Mouse (Mus musculus): ENCODE results near the gene Eif4b. TPM values are rescaled to one million over a fixed set of nuclear protein-coding genes. Genes with fewer than 3 reads are reported as not detected.

Eif4b gene
- 119 TPM for polyA plus RNA-seq (2017; shearing (Covaris generic))

GRCm38 (mm10) chr15:102073559-102074069 lies at the start of gene Eif4b:
Gene Eif4b (plus strand): TSS chr15:102073773.

GRCm38 (mm10) chr15:102028040-102028439 lies 45.5 kb upstream of the Eif4b start, which contains the start of gene Krt18:
Gene Krt18 (plus strand): TSS chr15:102028180.

GRCm38 (mm10) chr15:102100161-102100981 lies 26.8 kb downstream of the Eif4b start, which contains the start of gene Tns2:
Gene Tns2 (plus strand): TSS chr15:102100413.

GRCm38 (mm10) chr15:102136129-102136758 lies 62.7 kb downstream of the Eif4b start, which contains the start of gene Spryd3:
Gene Spryd3 (minus strand): TSS chr15:102136234.

GRCm38 (mm10) chr15:102144274-102144711 lies 70.7 kb downstream of the Eif4b start, which contains the start of gene Igfbp6:
Gene Igfbp6 (plus strand): TSS chr15:102144362.

Other genes starting within 250 kb of the Eif4b start
- not detected for gene Krt1, start 223.0 kb upstream of the Eif4b start, polyA plus RNA-seq (2017; shearing (Covaris generic))
- not detected for gene Krt77, start 204.1 kb upstream of the Eif4b start, polyA plus RNA-seq (2017; shearing (Covaris generic))
- not detected for gene Krt76, start 180.9 kb upstream of the Eif4b start, polyA plus RNA-seq (2017; shearing (Covaris generic))
- gene Krt4, start 149.0 kb upstream of the Eif4b start, polyA plus RNA-seq (2017; shearing (Covaris generic)): 0.16 TPM
- gene Krt79, start 133.4 kb upstream of the Eif4b start, polyA plus RNA-seq (2017; shearing (Covaris generic)): not detected
- gene Krt78, start 119.5 kb upstream of the Eif4b start, polyA plus RNA-seq (2017; shearing (Covaris generic)): not detected
- gene Krt8, start 69.3 kb upstream of the Eif4b start, polyA plus RNA-seq (2017; shearing (Covaris generic)): not detected
- not detected for gene Krt18, start 45.6 kb upstream of the Eif4b start, polyA plus RNA-seq (2017; shearing (Covaris generic))
- not detected for gene Tns2, start 26.6 kb downstream of the Eif4b start, polyA plus RNA-seq (2017; shearing (Covaris generic))
- gene Spryd3, start 62.5 kb downstream of the Eif4b start, polyA plus RNA-seq (2017; shearing (Covaris generic)): 30.0 TPM
- gene Igfbp6, start 70.6 kb downstream of the Eif4b start, polyA plus RNA-seq (2017; shearing (Covaris generic)): 0.31 TPM
- not detected for gene Soat2, start 76.8 kb downstream of the Eif4b start, polyA plus RNA-seq (2017; shearing (Covaris generic))
- gene Zfp740, start 129.5 kb downstream of the Eif4b start, polyA plus RNA-seq (2017; shearing (Covaris generic)): 135 TPM
- gene Csad, start 131.0 kb downstream of the Eif4b start, polyA plus RNA-seq (2017; shearing (Covaris generic)): 13.8 TPM
- 903 TPM for gene Itgb7, start 158.2 kb downstream of the Eif4b start, polyA plus RNA-seq (2017; shearing (Covaris generic))
- gene Rarg, start 183.7 kb downstream of the Eif4b start, polyA plus RNA-seq (2017; shearing (Covaris generic)): 5.5 TPM
- gene Gm9918, start 196.8 kb downstream of the Eif4b start, polyA plus RNA-seq (2017; shearing (Covaris generic)): not detected
- gene Mfsd5, start 205.7 kb downstream of the Eif4b start, polyA plus RNA-seq (2017; shearing (Covaris generic)): 34.6 TPM
- gene Espl1, start 222.5 kb downstream of the Eif4b start, polyA plus RNA-seq (2017; shearing (Covaris generic)): not detected

Measured in naive thymus-derived CD4-positive, alpha-beta T cell, adult 5 months (primary cell).